Mouse (Mus musculus) CH12.LX (cell line): Measurements from ENCODE around the gene Dnah7c. TPM values are rescaled to one million over a fixed set of nuclear protein-coding genes. Genes with fewer than 3 reads are reported as not detected.
A peak's percentile ranks its signal among the peaks of the same experiment; 100 is the strongest.
"Not testable (repeated sequence)": the region's sequence is repeated elsewhere in the genome, so short reads cannot be mapped to it uniquely, and the experiment has no call there.

ENCODE experiments used
- DNase-seq: peaks from one replicate; pipeline ENCODE4 v3.0.0-alpha.2; 2013; ENCODE audit errors: extremely low read depth
- H3K27ac ChIP-seq: 2 replicates; pipeline ENCODE4 v1.5.1; 2012; ENCODE audit warnings: low read depth, mild to moderate bottlenecking, control low read depth, moderate library complexity; ENCODE audit not compliant: insufficient read depth
- H3K27me3 ChIP-seq: replicated peaks from 2 replicates; pipeline ENCODE3; 2012; ENCODE audit warnings: inconsistent platforms
- H3K36me3 ChIP-seq, 2 experiments: replicated peaks in 1 of 2; 2 replicates each; pipeline versions ENCODE3 to v1.6.1; 2012; ENCODE audit warnings: inconsistent platforms in 1 of 2, low read length in 1 of 2, mild to moderate bottlenecking in 1 of 2, mixed read lengths in 1 of 2, moderate library complexity in 1 of 2; ENCODE audit not compliant: control insufficient read depth in 1 of 2, insufficient read depth in 1 of 2
- H3K4me1 ChIP-seq, 2 experiments: 2 replicates each; pipeline ENCODE4 v1.6.1; 2012; ENCODE audit warnings: inconsistent platforms in 1 of 2, moderate library complexity in 1 of 2; ENCODE audit not compliant: insufficient read depth in 2 of 2, control insufficient read depth in 1 of 2
- H3K4me2 ChIP-seq: 2 replicates; pipeline ENCODE4 v1.6.1; 2012; ENCODE audit warnings: low read depth, mild to moderate bottlenecking, control low read depth; ENCODE audit not compliant: poor library complexity, insufficient read depth, severe bottlenecking
- H3K4me3 ChIP-seq, 3 experiments: fragments of 150-350 bp in 1 of 3; sonication (generic) in 1 of 3; replicated peaks in 1 of 3; 2 replicates each; pipeline versions ENCODE3 to v1.5.1; 2011 to 2012; ENCODE audit warnings: low read depth in 2 of 3, low read length in 2 of 3, mild to moderate bottlenecking in 2 of 3, moderate library complexity in 2 of 3, control low read depth in 1 of 3, improper control_type of control experiment in 1 of 3, inconsistent platforms in 1 of 3, mixed read lengths in 1 of 3; ENCODE audit not compliant: poor library complexity in 1 of 3
- H3K79me2 ChIP-seq: replicated peaks from 2 replicates; pipeline ENCODE4 v1.6.1; 2012; ENCODE audit warnings: mild to moderate bottlenecking, moderate library complexity; ENCODE audit not compliant: control insufficient read depth, poor library complexity, insufficient read depth, severe bottlenecking; ENCODE audit errors: extremely low read depth
- H3K9ac ChIP-seq: 2 replicates; pipeline ENCODE4 v1.6.1; 2012; ENCODE audit warnings: low read depth, mild to moderate bottlenecking, control low read depth, moderate library complexity; ENCODE audit not compliant: insufficient read depth
- H3K9me3 ChIP-seq: replicated peaks from 2 replicates; pipeline ENCODE3; 2012; ENCODE audit warnings: low read length, inconsistent platforms, mixed read lengths
- CTCF ChIP-seq, 2 experiments: IDR thresholded peaks in 1 of 2; conservative IDR thresholded peaks in 1 of 2; 2 replicates each; pipeline ENCODE4 v1.5.1; 2011 to 2012; ENCODE audit warnings: low read depth in 2 of 2, low read length in 2 of 2, improper control_type of control experiment in 1 of 2, inconsistent platforms in 1 of 2, mild to moderate bottlenecking in 1 of 2, moderate library complexity in 1 of 2
- RAD21 ChIP-seq: IDR thresholded peaks from 2 replicates; pipeline ENCODE4 v1.6.1; 2011; ENCODE audit warnings: low read depth, mild to moderate bottlenecking, low read length, improper control_type of control experiment, moderate library complexity
- SMC3 ChIP-seq: IDR thresholded peaks from 2 replicates; pipeline ENCODE4 v1.6.1; 2011; ENCODE audit warnings: low read depth, low read length, improper control_type of control experiment
- dilution Hi-C: fragments of 300-500 bp; cut with MboI; formaldehyde crosslinking; loops from 2 replicates; pipeline ENCODE4 v1.14.3; 2020; ENCODE audit warnings: low sequenced_read_pairs; ENCODE audit not compliant: extremely low pct_unique_long_range_greater_than_20kb, extremely low pct_ligation_motif_present
- in situ Hi-C: fragments of 300-500 bp; cut with MboI; formaldehyde crosslinking; loops from 3 replicates; pipeline ENCODE4 v1.14.3; 2019; ENCODE audit warnings: low sequenced_read_pairs, low pct_ligation_motif_present, low pct_unique_long_range_greater_than_20kb, mixed read lengths
- polyA plus RNA-seq: library from polyadenylated mRNA; unstranded; fragments of >175 nt; gene quantifications from 2 replicates; pipeline ENCODE4 v1.2.1, GENCODE M21; 2012; ENCODE audit warnings: low read depth; ENCODE audit not compliant: insufficient read length
- total RNA-seq, 2 experiments: library from RNA; depleted of rRNA; stranded (reverse); fragments of 300-350 nt in 1 of 2; fragments of >200 nt in 1 of 2; gene quantifications; 2 replicates each; pipeline ENCODE4 v1.2.3; 2012 to 2014

Dnah7c gene
- total and polyA plus RNA-seq, 3 experiments: not detected

DNA sequence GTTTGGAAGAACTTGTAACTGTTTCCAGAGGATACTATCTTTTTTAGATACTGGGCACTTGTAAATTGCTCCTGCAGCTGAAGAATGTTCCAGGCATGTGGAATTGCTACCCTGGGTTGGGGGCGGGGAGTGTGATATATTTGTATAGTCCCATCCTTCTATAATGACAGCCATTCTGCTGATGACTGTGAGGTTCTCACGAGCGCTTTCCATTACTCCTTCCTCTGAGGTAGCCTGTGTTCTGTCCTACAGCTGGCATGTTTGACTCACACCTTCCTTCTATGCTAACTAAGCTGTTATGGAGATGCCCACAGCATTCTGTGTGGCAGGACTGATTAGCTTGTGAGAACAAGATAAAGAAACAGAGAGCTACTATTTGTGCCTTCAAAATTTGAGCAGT, 339.2 kb downstream of the Dnah7c start:
- dilution Hi-C loops, H3K4me1 ChIP-seq, in situ Hi-C loops, H3K27ac ChIP-seq, H3K9me3 ChIP-seq, H3K4me2 ChIP-seq, H3K79me2 ChIP-seq, H3K27me3 ChIP-seq, H3K9ac ChIP-seq, H3K4me3 ChIP-seq, H3K36me3 ChIP-seq, DNase-seq: not testable (repeated sequence)

- not testable (repeated sequence) for H3K4me3 ChIP-seq, H3K9me3 ChIP-seq, H3K9ac ChIP-seq, H3K27me3 ChIP-seq, H3K4me2 ChIP-seq
- DNase-seq: peak; percentile 43
- TF ChIP-seq CTCF (conservative IDR thresholded peaks at IDR 0.05 in 1 of 2, IDR thresholded peaks at IDR 0.05 in 1 of 2; ENCODE audit: low read depth in 2 of 2, low read length in 2 of 2) (peak; percentile 18 to 61; a peak in 2 of 4 replicates), SMC3 (peak; percentile 33), RAD21 (peak; percentile 41)
- TF ChIP-seq, all 38 proteins: peak for 3; not testable (repeated sequence) for 35
- H3K36me3 ChIP-seq, H3K4me1 ChIP-seq, H3K27ac ChIP-seq, dilution Hi-C loops, H3K79me2 ChIP-seq, in situ Hi-C loops: not testable (repeated sequence)
Observed at GRCm38 (mm10) chr1:46769318-46769717, 343.9 kb downstream of the Dnah7c start.

DNA sequence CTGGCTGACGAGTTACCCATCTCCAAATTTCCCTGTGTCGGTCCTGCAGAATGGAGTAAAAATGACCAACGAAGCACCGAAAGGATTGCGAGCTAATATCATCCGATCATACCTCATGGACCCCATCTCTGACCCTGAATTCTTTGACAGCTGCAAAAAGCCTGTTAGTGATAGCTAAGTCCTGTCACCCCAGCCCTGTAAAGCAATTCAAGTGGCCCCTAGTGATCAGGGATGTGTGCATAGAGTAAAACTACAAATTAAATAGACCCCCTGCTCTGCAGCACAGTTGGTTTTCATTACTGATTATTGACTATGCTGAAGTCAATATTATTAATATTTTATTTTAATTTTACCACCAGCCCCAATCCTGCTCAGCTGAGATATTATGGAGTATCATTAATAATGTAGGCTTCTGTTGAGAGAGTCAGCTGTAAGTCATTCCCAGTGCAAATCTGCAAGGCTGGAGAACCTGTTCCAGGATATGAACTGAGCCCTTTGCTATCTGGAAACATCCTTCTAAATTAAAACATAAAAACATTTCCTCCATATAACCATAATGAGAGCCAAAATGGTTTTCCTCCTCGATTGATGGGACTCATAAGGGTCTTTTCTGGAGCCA, 344.8 kb downstream of the Dnah7c start:
- H3K27ac ChIP-seq, H3K9me3 ChIP-seq, H3K36me3 ChIP-seq, H3K9ac ChIP-seq, dilution Hi-C loops, H3K4me3 ChIP-seq, H3K4me2 ChIP-seq, in situ Hi-C loops, DNase-seq, H3K79me2 ChIP-seq, H3K27me3 ChIP-seq, H3K4me1 ChIP-seq: not testable (repeated sequence)

DNA sequence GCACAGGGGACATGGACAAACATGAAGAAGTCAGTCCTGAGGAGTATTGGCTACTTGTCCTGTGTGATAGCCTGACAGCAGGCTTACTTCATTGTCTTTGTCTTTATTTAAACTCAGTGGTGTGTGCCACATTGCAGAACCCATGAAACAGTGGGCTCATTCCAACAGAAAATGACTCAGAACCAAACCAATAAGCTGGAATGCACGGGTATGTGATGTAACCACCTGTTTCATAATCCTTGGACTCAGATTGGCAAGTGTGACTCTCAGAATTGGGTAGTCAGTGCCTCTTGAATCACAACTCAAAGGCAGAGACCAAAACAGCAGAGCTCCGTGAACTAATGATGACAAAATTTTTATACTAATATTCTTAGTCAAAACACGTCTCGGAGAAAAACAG, 356.8 kb downstream of the Dnah7c start:
- H3K9ac ChIP-seq, H3K4me2 ChIP-seq, H3K9me3 ChIP-seq, H3K27me3 ChIP-seq, in situ Hi-C loops, DNase-seq, H3K36me3 ChIP-seq, H3K4me3 ChIP-seq, H3K79me2 ChIP-seq, H3K4me1 ChIP-seq, H3K27ac ChIP-seq, dilution Hi-C loops: not testable (repeated sequence)
